Mouse (Mus musculus): ENCODE data around the gene Fcgr4. TPM values are rescaled to one million over a fixed set of nuclear protein-coding genes. Genes with fewer than 3 reads are reported as not detected.
"Not testable (repeated sequence)": the region's sequence is repeated elsewhere in the genome, so short reads cannot be mapped to it uniquely, and the experiment has no call there.

Fcgr4 gene
- polyA plus RNA-seq (2016; fragmentation: Nextera tagmentation; extraction: Ambion mirVana), result 0.19 TPM in 1 of 2 replicates, not detected in the other

DNA sequence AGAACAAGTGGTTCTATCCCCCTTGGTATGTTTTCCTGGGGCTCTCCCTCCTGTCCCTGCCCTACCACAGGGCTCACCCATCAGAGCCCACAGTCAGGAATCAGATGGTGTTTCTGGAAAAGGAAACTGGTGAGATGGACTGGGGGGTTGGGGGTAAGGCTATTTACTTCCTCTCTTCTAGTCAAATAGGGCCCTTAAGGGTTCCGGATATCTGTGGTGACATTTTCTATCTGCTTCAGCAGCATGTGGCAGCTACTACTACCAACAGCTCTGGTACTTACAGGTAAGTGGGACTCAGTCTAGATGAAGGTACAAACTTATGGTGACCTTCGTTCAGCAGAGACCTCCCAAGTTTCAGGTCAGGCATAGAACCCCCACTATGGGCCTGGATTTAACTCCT, at the start of gene Fcgr4:
Fcgr4 (plus strand) TSS at position 184 of the 400 bp plus-strand sequence.
- Histone ChIP-seq H3K27me3 (no peaks in the 10 kb centered on the region), H3K4me1 (no peaks in the 10 kb centered on the region), H3K9ac (replicated peaks) (no peak within 1 kb of the TSS), H3K4me2 (replicated peaks) (no peak within 1 kb of the TSS), H3K27ac (replicated peaks) (no peak within 1 kb of the TSS), H3K36me3 (no peaks in the 10 kb centered on the region), H3K9me3 (no peaks in the 10 kb centered on the region), H3K4me3 (no peak within 1 kb of the TSS)
- ATAC-seq (ENCODE audit: low FRiP score, low read depth), result no peak
- 89% methylated on average over 2 of the region's 2 CpGs for WGBS

- Histone ChIP-seq H3K9me3 (no peaks in the 10 kb centered on the region), H3K27ac (replicated peaks) (no peak overlapping the region), H3K27me3 (no peaks in the 10 kb centered on the region), H3K4me3 (no peak overlapping the region), H3K9ac (replicated peaks) (no peak overlapping the region), H3K36me3 (no peaks in the 10 kb centered on the region), H3K4me2 (replicated peaks) (no peak overlapping the region), H3K4me1 (no peaks in the 10 kb centered on the region)
- 87% methylated on average over 6 of the region's 6 CpGs for WGBS
- ATAC-seq (ENCODE audit: low FRiP score, low read depth), result no peak
These were observed 46.2 kb upstream of the Fcgr4 start for GRCm38 (mm10) chr1:170972494-170972893.

DNA sequence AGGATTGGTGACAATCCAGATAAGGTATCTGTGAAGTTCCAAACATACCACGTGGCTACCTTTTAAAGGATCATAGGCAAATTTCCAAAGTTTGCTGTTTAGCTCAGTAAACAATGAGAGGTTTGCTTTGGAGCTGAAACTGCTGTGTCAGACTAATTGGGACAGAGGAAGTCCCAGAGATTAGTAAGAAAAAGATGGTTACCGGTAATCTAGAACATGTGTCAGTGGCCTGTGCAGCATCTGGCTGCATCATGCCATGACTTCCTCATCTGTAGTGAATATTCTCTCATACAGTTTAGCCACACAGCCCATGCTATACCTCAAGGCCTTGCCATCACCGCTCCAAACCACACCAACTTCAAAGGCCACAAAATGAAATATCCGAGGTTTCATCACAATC, 45.8 kb upstream of the Fcgr4 start:
- Histone ChIP-seq H3K9me3 (no peaks in the 10 kb centered on the region), H3K27me3 (no peaks in the 10 kb centered on the region), H3K36me3 (no peaks in the 10 kb centered on the region), H3K27ac (replicated peaks) (no peak overlapping the region), H3K4me2 (replicated peaks) (no peak overlapping the region), H3K4me3 (no peak overlapping the region), H3K9ac (replicated peaks) (no peak overlapping the region), H3K4me1 (no peaks in the 10 kb centered on the region)
- 82% methylated on average over 4 of the region's 4 CpGs for WGBS
- no peak for ATAC-seq (ENCODE audit: low FRiP score, low read depth)

DNA sequence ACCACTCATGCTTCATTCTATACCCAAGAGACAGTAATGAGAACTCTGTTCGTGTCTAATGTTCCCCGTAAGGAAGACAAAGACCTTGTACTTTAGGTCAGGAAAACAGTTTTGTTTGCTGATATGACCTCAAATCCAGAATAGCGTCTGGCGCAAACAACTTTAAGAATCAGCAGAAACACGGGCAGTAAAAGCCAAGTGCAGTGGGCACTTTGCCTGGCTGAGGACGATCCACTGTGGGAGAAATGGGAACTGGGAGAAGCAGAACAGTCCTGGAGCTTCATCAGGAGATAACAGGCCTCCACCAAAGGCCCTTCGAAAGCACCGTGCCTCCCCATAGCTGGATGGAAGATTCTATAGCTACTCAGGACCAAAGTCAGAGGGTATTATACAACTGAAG, 44.5 kb upstream of the Fcgr4 start:
- no peaks in the 10 kb centered on the region for H3K4me1 ChIP-seq
- H3K9me3 ChIP-seq, result no peaks in the 10 kb centered on the region
- 91% methylated on average over 8 of the region's 8 CpGs for WGBS

GRCm38 (mm10) chr1:170974736-170975135, 44.0 kb upstream of the Fcgr4 start:
- Histone ChIP-seq H3K36me3 (no peaks in the 10 kb centered on the region), H3K27me3 (no peaks in the 10 kb centered on the region), H3K4me2 (replicated peaks) (no peak overlapping the region), H3K27ac (replicated peaks) (no peak overlapping the region), H3K4me1 (no peaks in the 10 kb centered on the region), H3K9me3 (no peaks in the 10 kb centered on the region), H3K4me3 (no peak overlapping the region), H3K9ac (replicated peaks) (no peak overlapping the region)
- WGBS, result 94% methylated on average over 2 of the region's 2 CpGs
- ATAC-seq (ENCODE audit: low FRiP score, low read depth), result no peak

More for the DNA sequence above, 44.5 kb upstream of the Fcgr4 start:
- ATAC-seq (ENCODE audit: low FRiP score, low read depth), result no peak
- no peak overlapping the region for H3K9ac ChIP-seq (replicated peaks)
- no peak overlapping the region for H3K4me3 ChIP-seq
- H3K27me3 ChIP-seq, result no peaks in the 10 kb centered on the region
- H3K27ac ChIP-seq (replicated peaks), result no peak overlapping the region
- no peak overlapping the region for H3K4me2 ChIP-seq (replicated peaks)
- no peaks in the 10 kb centered on the region for H3K36me3 ChIP-seq

DNA sequence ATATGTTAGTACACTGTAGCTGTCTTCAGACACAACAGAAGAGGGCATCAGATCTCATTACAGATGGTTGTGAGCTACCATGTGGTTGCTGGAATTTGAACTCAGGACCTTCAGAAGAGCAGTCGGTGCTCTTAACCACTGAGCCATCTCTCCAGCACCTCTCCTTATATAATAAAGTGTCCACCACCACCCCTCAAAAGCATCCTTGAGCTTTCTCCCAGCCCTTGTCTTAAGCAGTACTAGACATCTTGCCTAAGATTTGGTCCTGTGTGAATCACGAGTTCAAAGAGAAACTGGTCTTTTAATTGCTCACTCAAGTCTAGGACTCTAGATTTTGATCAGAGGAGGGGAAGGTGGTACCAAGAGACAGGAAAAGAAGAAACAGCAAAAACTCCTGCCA, 43.4 kb upstream of the Fcgr4 start:
- not testable (repeated sequence) for H3K27ac ChIP-seq (replicated peaks); ATAC-seq (ENCODE audit: low FRiP score, low read depth)
- WGBS, result 86% methylated on average over 2 of the region's 2 CpGs

DNA sequence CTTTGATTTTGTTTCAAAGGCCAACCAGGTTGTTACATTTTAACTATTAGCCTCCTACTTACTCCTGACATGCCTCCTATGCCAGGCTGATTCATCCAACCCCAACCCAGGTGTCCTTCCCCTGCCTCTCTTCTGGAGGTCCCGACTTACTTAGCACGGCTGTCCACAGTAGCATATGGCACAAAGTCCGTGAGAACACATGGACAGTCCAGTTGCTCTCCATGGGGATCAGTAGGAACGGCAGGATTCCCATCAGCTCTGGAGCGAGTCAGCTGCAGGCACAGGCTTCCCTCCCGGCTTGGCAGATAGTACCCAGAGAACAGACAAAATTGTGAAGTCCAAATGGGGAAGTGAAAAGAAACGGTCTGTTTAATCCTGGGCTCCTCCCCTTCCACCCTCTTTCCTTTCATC, 43.0 kb upstream of the Fcgr4 start:
- no peak overlapping the region for H3K9ac ChIP-seq (replicated peaks)
- H3K4me3 ChIP-seq, result no peak overlapping the region
- no peaks in the 10 kb centered on the region for H3K4me1 ChIP-seq
- H3K36me3 ChIP-seq, result no peaks in the 10 kb centered on the region
- H3K27me3 ChIP-seq, result no peaks in the 10 kb centered on the region
- H3K4me2 ChIP-seq (replicated peaks), result no peak overlapping the region
- H3K9me3 ChIP-seq, result no peaks in the 10 kb centered on the region
- WGBS, result 77% methylated on average over 7 of the region's 7 CpGs
- no peak overlapping the region for H3K27ac ChIP-seq (replicated peaks)
- no peak for ATAC-seq (ENCODE audit: low FRiP score, low read depth)

More for the DNA sequence above, 43.4 kb upstream of the Fcgr4 start:
- not testable (repeated sequence) for H3K36me3 ChIP-seq; H3K9ac ChIP-seq (replicated peaks); H3K9me3 ChIP-seq; H3K4me1 ChIP-seq; H3K27me3 ChIP-seq; H3K4me2 ChIP-seq (replicated peaks); H3K4me3 ChIP-seq

GRCm38 (mm10) chr1:170976447-170976846, 42.3 kb upstream of the Fcgr4 start, which contains the start of gene Fcgr2b:
TSS of gene Fcgr2b (minus strand) at chr1:170976547.
- no peaks in the 10 kb centered on the region for H3K4me1 ChIP-seq
- WGBS, result 94% methylated on average over 5 of the region's 5 CpGs
- no peaks in the 10 kb centered on the region for H3K36me3 ChIP-seq
- ATAC-seq (ENCODE audit: low FRiP score, low read depth), result no peak
- no peak within 1 kb of the TSS for H3K9ac ChIP-seq (replicated peaks)
- H3K9me3 ChIP-seq, result no peaks in the 10 kb centered on the region
- H3K27ac ChIP-seq (replicated peaks), result no peak within 1 kb of the TSS
- H3K4me3 ChIP-seq, result no peak within 1 kb of the TSS
- no peak within 1 kb of the TSS for H3K4me2 ChIP-seq (replicated peaks)
- no peaks in the 10 kb centered on the region for H3K27me3 ChIP-seq

DNA sequence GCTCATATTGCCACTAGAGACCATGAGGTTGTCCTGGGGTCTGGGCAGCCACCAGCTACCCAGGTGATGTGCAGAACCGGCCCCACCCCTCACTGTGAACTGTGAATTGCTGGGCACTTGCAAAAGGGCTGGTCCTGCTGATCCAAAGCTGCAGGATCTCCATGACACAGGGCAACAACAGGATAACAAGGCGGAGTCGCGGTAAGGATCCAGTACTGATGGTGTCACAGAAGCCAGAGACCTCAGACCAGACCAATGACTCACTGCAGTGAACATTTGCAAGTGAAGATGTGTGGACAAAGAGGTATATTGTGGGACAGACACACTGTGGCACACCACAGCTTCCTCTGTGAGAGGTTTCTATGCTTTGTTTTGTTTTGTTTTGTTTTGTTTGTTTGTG, 40.1 kb upstream of the Fcgr4 start:
- 84% methylated on average over 4 of the region's 4 CpGs for WGBS
- no peaks in the 10 kb centered on the region for H3K36me3 ChIP-seq
- ATAC-seq (ENCODE audit: low FRiP score, low read depth), result no peak
- H3K4me3 ChIP-seq, result no peak overlapping the region
- no peaks in the 10 kb centered on the region for H3K9me3 ChIP-seq
- H3K4me1 ChIP-seq, result no peaks in the 10 kb centered on the region
- no peak overlapping the region for H3K9ac ChIP-seq (replicated peaks)
- H3K27ac ChIP-seq (replicated peaks), result no peak overlapping the region
- no peak overlapping the region for H3K4me2 ChIP-seq (replicated peaks)
- no peaks in the 10 kb centered on the region for H3K27me3 ChIP-seq

GRCm38 (mm10) chr1:170981679-170982078, 37.0 kb upstream of the Fcgr4 start:
- not testable (repeated sequence) for H3K27me3 ChIP-seq; H3K9ac ChIP-seq (replicated peaks); H3K27ac ChIP-seq (replicated peaks); H3K4me3 ChIP-seq; H3K9me3 ChIP-seq; H3K4me2 ChIP-seq (replicated peaks); H3K4me1 ChIP-seq; H3K36me3 ChIP-seq; ATAC-seq (ENCODE audit: low FRiP score, low read depth)
- WGBS, result 75% methylated on average over 1 of the region's 1 CpGs

DNA sequence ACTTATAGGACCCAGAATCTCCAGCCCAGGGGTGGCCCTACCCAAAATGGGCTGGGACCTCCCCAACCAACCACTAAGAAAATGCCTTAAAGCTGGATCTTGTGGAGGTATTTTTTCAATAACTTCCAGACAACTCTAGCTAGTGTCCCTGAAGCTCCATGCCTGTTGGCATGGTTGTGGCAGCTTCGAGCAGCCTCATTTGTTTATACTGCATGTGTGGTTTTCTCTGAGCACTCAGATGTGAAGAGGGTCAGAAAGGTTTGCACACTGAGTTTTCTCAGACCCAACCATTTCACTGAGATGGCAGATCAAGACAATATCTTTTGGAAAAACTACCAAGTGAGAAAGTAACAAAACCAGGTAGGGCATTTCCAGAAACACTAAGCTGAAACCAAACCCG, 36.4 kb upstream of the Fcgr4 start:
- Histone ChIP-seq H3K27me3 (no peaks in the 10 kb centered on the region), H3K4me2 (replicated peaks) (no peak overlapping the region), H3K4me3 (no peak overlapping the region), H3K4me1 (no peaks in the 10 kb centered on the region), H3K36me3 (no peaks in the 10 kb centered on the region), H3K27ac (replicated peaks) (no peak overlapping the region), H3K9me3 (no peaks in the 10 kb centered on the region), H3K9ac (replicated peaks) (no peak overlapping the region)
- ATAC-seq (ENCODE audit: low FRiP score, low read depth), result no peak
- 81% methylated on average over 2 of the region's 2 CpGs for WGBS

DNA sequence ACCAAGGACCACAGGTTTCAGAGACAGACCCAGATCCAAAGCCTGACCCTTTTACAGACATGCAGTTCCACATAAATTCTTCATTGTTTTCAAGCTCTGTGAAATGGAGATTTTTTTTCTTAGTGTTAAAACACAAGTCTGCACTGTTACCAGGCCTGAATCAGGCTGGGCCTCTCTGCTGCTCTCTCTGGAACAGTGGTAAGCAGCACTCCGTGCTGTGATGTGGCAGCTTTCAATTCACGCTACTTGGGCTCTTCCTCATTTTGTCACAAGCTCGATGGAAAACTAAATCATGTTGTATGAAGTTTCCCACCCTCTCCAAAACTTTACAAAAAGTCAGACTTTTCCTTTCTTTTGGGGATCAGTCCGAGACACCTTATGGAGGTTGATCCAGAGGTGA, 35.7 kb upstream of the Fcgr4 start:
- Histone ChIP-seq H3K4me3 (no peak overlapping the region), H3K27me3 (no peaks in the 10 kb centered on the region), H3K27ac (replicated peaks) (no peak overlapping the region), H3K4me2 (replicated peaks) (no peak overlapping the region), H3K9me3 (no peaks in the 10 kb centered on the region), H3K9ac (replicated peaks) (no peak overlapping the region), H3K4me1 (no peaks in the 10 kb centered on the region), H3K36me3 (no peaks in the 10 kb centered on the region)
- ATAC-seq (ENCODE audit: low FRiP score, low read depth), result no peak
- 80% methylated on average over 4 of the region's 4 CpGs for WGBS

GRCm38 (mm10) chr1:170985092-170985491, 33.6 kb upstream of the Fcgr4 start:
- H3K27ac ChIP-seq (replicated peaks), result no peak overlapping the region
- no peaks in the 10 kb centered on the region for H3K27me3 ChIP-seq
- H3K4me3 ChIP-seq, result no peak overlapping the region
- no peaks in the 10 kb centered on the region for H3K4me1 ChIP-seq
- no peak for ATAC-seq (ENCODE audit: low FRiP score, low read depth)
- H3K4me2 ChIP-seq (replicated peaks), result no peak overlapping the region
- no peak overlapping the region for H3K9ac ChIP-seq (replicated peaks)
- H3K9me3 ChIP-seq, result no peaks in the 10 kb centered on the region
- WGBS, result 89% methylated on average over 3 of the region's 3 CpGs
- H3K36me3 ChIP-seq, result no peaks in the 10 kb centered on the region
